Mouse (Mus musculus) testis, adult 2 months (tissue): ENCODE data around the gene Hopx. TPM values are rescaled to one million over a fixed set of nuclear protein-coding genes. Genes with fewer than 3 reads are reported as not detected.

Source experiments
- H3K27ac ChIP-seq: fragments of 200-500 bp; 2 replicates; pipeline ENCODE4 v1.5.1; 2012; ENCODE audit warnings: low read depth, low read length; ENCODE audit not compliant: control insufficient read depth, insufficient read depth
- H3K27me3 ChIP-seq: fragments of 200-500 bp; 2 replicates; pipeline ENCODE4 v1.6.1; 2012; ENCODE audit warnings: mild to moderate bottlenecking, low read length, moderate library complexity; ENCODE audit not compliant: control insufficient read depth, insufficient read depth
- H3K36me3 ChIP-seq: fragments of 200-500 bp; 2 replicates; pipeline ENCODE4 v1.6.1; 2012; ENCODE audit warnings: mild to moderate bottlenecking, low read length; ENCODE audit not compliant: control insufficient read depth, insufficient read depth
- H3K4me1 ChIP-seq: fragments of 200-500 bp; 2 replicates; pipeline ENCODE4 v1.6.1; 2012; ENCODE audit warnings: low read length; ENCODE audit not compliant: control insufficient read depth, insufficient read depth
- H3K4me3 ChIP-seq: fragments of 200-500 bp; 2 replicates; pipeline ENCODE4 v1.5.1; 2012; ENCODE audit warnings: low read depth, mild to moderate bottlenecking, low read length, moderate library complexity, mixed read lengths; ENCODE audit not compliant: control insufficient read depth
- CTCF ChIP-seq: fragments of 200-500 bp; IDR thresholded peaks from 2 replicates; pipeline ENCODE4 v1.5.1; 2012; ENCODE audit warnings: low read depth, mild to moderate bottlenecking, inconsistent platforms, low read length, moderate library complexity; ENCODE audit not compliant: control insufficient read depth, insufficient read depth, insufficient replicate concordance
- POLR2A ChIP-seq: fragments of 200-500 bp; IDR thresholded peaks from 2 replicates; pipeline ENCODE4 v1.6.1; 2012; ENCODE audit warnings: low read depth, mild to moderate bottlenecking, inconsistent platforms, low read length, moderate library complexity; ENCODE audit not compliant: control insufficient read depth
- polyA plus RNA-seq: library from polyadenylated mRNA; depleted of rRNA; stranded (reverse); fragments of >200 nt; gene quantifications from 2 replicates; pipeline ENCODE4 v1.2.3, GENCODE M21; 2012

Gene Hopx
- polyA plus RNA-seq, 1 experiment: 16.0 TPM

GRCm38 (mm10) chr5:77151738-77152137, 36.8 kb upstream of the Hopx start:
- peaks cover 5% of the 10 kb centered on the region for H3K4me1 ChIP-seq
- no peaks in the 10 kb centered on the region for H3K36me3 ChIP-seq
- H3K4me3 ChIP-seq: no peak overlapping the region
- no peak overlapping the region for H3K27ac ChIP-seq
- no peaks in the 10 kb centered on the region for H3K27me3 ChIP-seq
- TF ChIP-seq POLR2A: no peak

GRCm38 (mm10) chr5:77151075-77151474, 36.2 kb upstream of the Hopx start:
- no peak for TF ChIP-seq CTCF
- TF ChIP-seq POLR2A: no peak
- Histone ChIP-seq H3K27me3 (no peaks in the 10 kb centered on the region), H3K36me3 (no peaks in the 10 kb centered on the region), H3K4me3 (no peak overlapping the region), H3K4me1 (peaks cover 4% of the 10 kb centered on the region), H3K27ac (no peak overlapping the region)

- no peaks in the 10 kb centered on the region for H3K36me3 ChIP-seq
- H3K4me3 ChIP-seq: no peak overlapping the region
- H3K27ac ChIP-seq: no peak overlapping the region
- TF ChIP-seq POLR2A (no peak), CTCF (no peak)
- no peaks in the 10 kb centered on the region for H3K4me1 ChIP-seq
- H3K27me3 ChIP-seq: no peaks in the 10 kb centered on the region
These were observed 33.2 kb upstream of the Hopx start for GRCm38 (mm10) chr5:77148021-77148621.

GRCm38 (mm10) chr5:77146459-77147170, 31.7 kb upstream of the Hopx start:
- Histone ChIP-seq H3K27me3 (no peaks in the 10 kb centered on the region), H3K4me1 (no peaks in the 10 kb centered on the region), H3K36me3 (no peaks in the 10 kb centered on the region), H3K27ac (no peak overlapping the region; the same call in 1 of the 2 replicates), H3K4me3 (no peak overlapping the region)
- TF ChIP-seq POLR2A (no peak), CTCF (no peak)

- Histone ChIP-seq H3K27ac (no peak overlapping the region), H3K36me3 (no peaks in the 10 kb centered on the region), H3K27me3 (no peaks in the 10 kb centered on the region), H3K4me1 (no peaks in the 10 kb centered on the region), H3K4me3 (no peak overlapping the region)
- no peak for TF ChIP-seq CTCF
These were observed 29.7 kb upstream of the Hopx start for GRCm38 (mm10) chr5:77144647-77145046.

- Histone ChIP-seq H3K4me1 (no peaks in the 10 kb centered on the region), H3K27me3 (no peaks in the 10 kb centered on the region), H3K27ac (no peak overlapping the region), H3K36me3 (no peaks in the 10 kb centered on the region), H3K4me3 (no peak overlapping the region)
- TF ChIP-seq POLR2A (no peak), CTCF (no peak)
These were observed 28.2 kb upstream of the Hopx start for GRCm38 (mm10) chr5:77143076-77143475.

- H3K36me3 ChIP-seq: no peaks in the 10 kb centered on the region
- no peak overlapping the region for H3K4me3 ChIP-seq
- no peak for TF ChIP-seq CTCF
- TF ChIP-seq POLR2A: no peak
These were observed 26.4 kb upstream of the Hopx start for GRCm38 (mm10) chr5:77141336-77141735.

GRCm38 (mm10) chr5:77140861-77141260, 25.9 kb upstream of the Hopx start:
- Histone ChIP-seq H3K4me1 (peaks cover 3% of the 10 kb centered on the region), H3K4me3 (no peak overlapping the region), H3K27ac (no peak overlapping the region), H3K27me3 (no peaks in the 10 kb centered on the region), H3K36me3 (no peaks in the 10 kb centered on the region)
- TF ChIP-seq CTCF (no peak), POLR2A (no peak)

More at GRCm38 (mm10) chr5:77141336-77141735, 26.4 kb upstream of the Hopx start:
- Histone ChIP-seq H3K4me1 (peaks cover 3% of the 10 kb centered on the region), H3K27me3 (no peaks in the 10 kb centered on the region), H3K27ac (no peak overlapping the region)
